Mouse (Mus musculus): ENCODE data around the gene Swt1. TPM values are rescaled to one million over a fixed set of nuclear protein-coding genes. Genes with fewer than 3 reads are reported as not detected.
"Not testable (repeated sequence)": the region's sequence is repeated elsewhere in the genome, so short reads cannot be mapped to it uniquely, and the experiment has no call there.

Gene Swt1
- 31.9 and 33.6 TPM in 2 replicates for polyA plus RNA-seq (2014; fragmentation: Nextera tagmentation; extraction: Ambion mirVana)

GRCm38 (mm10) chr1:151428263-151429221, at the start of gene Swt1, which contains the start of gene Trmt1l:
Swt1 (minus strand) TSS chr1:151428455.
Trmt1l (plus strand) TSS chr1:151428542.
- no peaks in the 10 kb centered on the region for H3K27me3 ChIP-seq (ENCODE audit: control insufficient read depth, insufficient read depth, low read length)
- no peaks in the 10 kb centered on the region; the same call in 1 of the 2 replicates for H3K36me3 ChIP-seq (ENCODE audit: control insufficient read depth, insufficient read depth, low read length)
- under 1% methylated on average over 74 of the region's 74 CpGs for WGBS
- H3K4me3 ChIP-seq (ENCODE audit: low read depth, low read length) = peak within 1 kb of the TSS; percentile 88
- H3K9me3 ChIP-seq (ENCODE audit: control insufficient read depth, low read depth, low read length) = no peaks in the 10 kb centered on the region
- H3K4me1 ChIP-seq (ENCODE audit: control insufficient read depth, insufficient read depth, low read length) = peaks cover 11% of the 10 kb centered on the region
- peak within 1 kb of the TSS; percentile 93 for H3K9ac ChIP-seq (replicated peaks; ENCODE audit: low read depth, low read length)
- peak within 1 kb of the TSS; percentile 97 for H3K27ac ChIP-seq (ENCODE audit: low read length)
- ATAC-seq (ENCODE audit: insufficient number of reproducible peaks, insufficient read depth, low FRiP score, low read depth) = peak; percentile 99
- peak within 1 kb of the TSS; percentile 58 for H3K4me2 ChIP-seq (replicated peaks; ENCODE audit: low read depth, low read length)

GRCm38 (mm10) chr1:151472386-151472785, 44.1 kb upstream of the Swt1 start:
- not testable (repeated sequence) for H3K27me3 ChIP-seq (ENCODE audit: control insufficient read depth, insufficient read depth, low read length); ATAC-seq (ENCODE audit: insufficient number of reproducible peaks, insufficient read depth, low FRiP score, low read depth); H3K27ac ChIP-seq (ENCODE audit: low read length); H3K4me1 ChIP-seq (ENCODE audit: control insufficient read depth, insufficient read depth, low read length); H3K4me2 ChIP-seq (replicated peaks; ENCODE audit: low read depth, low read length); H3K9ac ChIP-seq (replicated peaks; ENCODE audit: low read depth, low read length); H3K9me3 ChIP-seq (ENCODE audit: control insufficient read depth, low read depth, low read length); H3K4me3 ChIP-seq (ENCODE audit: low read depth, low read length)
- WGBS = 94% methylated on average over 8 of the region's 8 CpGs
- H3K36me3 ChIP-seq (ENCODE audit: control insufficient read depth, insufficient read depth, low read length) = peaks cover 71% of the 10 kb centered on the region

GRCm38 (mm10) chr1:151471429-151471828, 43.2 kb upstream of the Swt1 start:
- ATAC-seq (ENCODE audit: insufficient number of reproducible peaks, insufficient read depth, low FRiP score, low read depth) = no peak
- Histone ChIP-seq H3K4me1 (ENCODE audit: control insufficient read depth, insufficient read depth, low read length) (no peaks in the 10 kb centered on the region), H3K9me3 (ENCODE audit: control insufficient read depth, low read depth, low read length) (no peaks in the 10 kb centered on the region), H3K27ac (ENCODE audit: low read length) (no peak overlapping the region), H3K4me2 (replicated peaks; ENCODE audit: low read depth, low read length) (no peak overlapping the region), H3K9ac (replicated peaks; ENCODE audit: low read depth, low read length) (no peak overlapping the region), H3K4me3 (ENCODE audit: low read depth, low read length) (no peak overlapping the region), H3K27me3 (ENCODE audit: control insufficient read depth, insufficient read depth, low read length) (no peaks in the 10 kb centered on the region), H3K36me3 (ENCODE audit: control insufficient read depth, insufficient read depth, low read length) (peaks cover 65% of the 10 kb centered on the region)
- WGBS = 53% methylated on average over 7 of the region's 7 CpGs

GRCm38 (mm10) chr1:151466571-151466970, 38.3 kb upstream of the Swt1 start:
- no peaks in the 10 kb centered on the region for H3K27me3 ChIP-seq (ENCODE audit: control insufficient read depth, insufficient read depth, low read length)
- H3K27ac ChIP-seq (ENCODE audit: low read length) = no peak overlapping the region
- H3K9me3 ChIP-seq (ENCODE audit: control insufficient read depth, low read depth, low read length) = no peaks in the 10 kb centered on the region
- H3K36me3 ChIP-seq (ENCODE audit: control insufficient read depth, insufficient read depth, low read length) = peaks cover 27% of the 10 kb centered on the region
- no peaks in the 10 kb centered on the region for H3K4me1 ChIP-seq (ENCODE audit: control insufficient read depth, insufficient read depth, low read length)
- no peak overlapping the region for H3K4me2 ChIP-seq (replicated peaks; ENCODE audit: low read depth, low read length)
- no peak overlapping the region for H3K9ac ChIP-seq (replicated peaks; ENCODE audit: low read depth, low read length)
- 80% methylated on average over 4 of the region's 4 CpGs for WGBS
- H3K4me3 ChIP-seq (ENCODE audit: low read depth, low read length) = no peak overlapping the region
- ATAC-seq (ENCODE audit: insufficient number of reproducible peaks, insufficient read depth, low FRiP score, low read depth) = no peak

GRCm38 (mm10) chr1:151464914-151465313, 36.7 kb upstream of the Swt1 start:
- Histone ChIP-seq H3K27ac (ENCODE audit: low read length) (no peak overlapping the region), H3K4me3 (ENCODE audit: low read depth, low read length) (no peak overlapping the region), H3K4me1 (ENCODE audit: control insufficient read depth, insufficient read depth, low read length) (no peaks in the 10 kb centered on the region), H3K27me3 (ENCODE audit: control insufficient read depth, insufficient read depth, low read length) (no peaks in the 10 kb centered on the region), H3K9me3 (ENCODE audit: control insufficient read depth, low read depth, low read length) (no peaks in the 10 kb centered on the region), H3K9ac (replicated peaks; ENCODE audit: low read depth, low read length) (no peak overlapping the region), H3K36me3 (ENCODE audit: control insufficient read depth, insufficient read depth, low read length) (peaks cover 17% of the 10 kb centered on the region), H3K4me2 (replicated peaks; ENCODE audit: low read depth, low read length) (no peak overlapping the region)
- WGBS = 71% methylated on average over 4 of the region's 4 CpGs
- ATAC-seq (ENCODE audit: insufficient number of reproducible peaks, insufficient read depth, low FRiP score, low read depth) = no peak

GRCm38 (mm10) chr1:151461265-151461664, 33.0 kb upstream of the Swt1 start:
- Histone ChIP-seq H3K4me3 (ENCODE audit: low read depth, low read length) (no peak overlapping the region), H3K9me3 (ENCODE audit: control insufficient read depth, low read depth, low read length) (no peaks in the 10 kb centered on the region), H3K27me3 (ENCODE audit: control insufficient read depth, insufficient read depth, low read length) (no peaks in the 10 kb centered on the region), H3K9ac (replicated peaks; ENCODE audit: low read depth, low read length) (no peak overlapping the region), H3K27ac (ENCODE audit: low read length) (no peak overlapping the region), H3K36me3 (ENCODE audit: control insufficient read depth, insufficient read depth, low read length) (peaks cover 23% of the 10 kb centered on the region), H3K4me1 (ENCODE audit: control insufficient read depth, insufficient read depth, low read length) (no peaks in the 10 kb centered on the region), H3K4me2 (replicated peaks; ENCODE audit: low read depth, low read length) (no peak overlapping the region)
- ATAC-seq (ENCODE audit: insufficient number of reproducible peaks, insufficient read depth, low FRiP score, low read depth) = no peak
- WGBS = 83% methylated on average over 9 of the region's 9 CpGs

GRCm38 (mm10) chr1:151457087-151457486, 28.8 kb upstream of the Swt1 start:
- Histone ChIP-seq H3K36me3 (ENCODE audit: control insufficient read depth, insufficient read depth, low read length) (peaks cover 35% of the 10 kb centered on the region), H3K9me3 (ENCODE audit: control insufficient read depth, low read depth, low read length) (no peaks in the 10 kb centered on the region), H3K27me3 (ENCODE audit: control insufficient read depth, insufficient read depth, low read length) (no peaks in the 10 kb centered on the region), H3K9ac (replicated peaks; ENCODE audit: low read depth, low read length) (no peak overlapping the region), H3K4me2 (replicated peaks; ENCODE audit: low read depth, low read length) (no peak overlapping the region), H3K4me1 (ENCODE audit: control insufficient read depth, insufficient read depth, low read length) (no peaks in the 10 kb centered on the region), H3K4me3 (ENCODE audit: low read depth, low read length) (no peak overlapping the region), H3K27ac (ENCODE audit: low read length) (no peak overlapping the region)
- WGBS = 73% methylated on average over 5 of the region's 5 CpGs
- ATAC-seq (ENCODE audit: insufficient number of reproducible peaks, insufficient read depth, low FRiP score, low read depth) = no peak

GRCm38 (mm10) chr1:151451946-151452345, 23.7 kb upstream of the Swt1 start:
- H3K36me3 ChIP-seq (ENCODE audit: control insufficient read depth, insufficient read depth, low read length) = peaks cover 41% of the 10 kb centered on the region
- WGBS = 97% methylated on average over 11 of the region's 11 CpGs

More at GRCm38 (mm10) chr1:151451946-151452345, 23.7 kb upstream of the Swt1 start:
- Histone ChIP-seq H3K27me3 (ENCODE audit: control insufficient read depth, insufficient read depth, low read length) (no peaks in the 10 kb centered on the region), H3K27ac (ENCODE audit: low read length) (no peak overlapping the region), H3K9ac (replicated peaks; ENCODE audit: low read depth, low read length) (no peak overlapping the region), H3K4me1 (ENCODE audit: control insufficient read depth, insufficient read depth, low read length) (no peaks in the 10 kb centered on the region), H3K4me3 (ENCODE audit: low read depth, low read length) (no peak overlapping the region), H3K4me2 (replicated peaks; ENCODE audit: low read depth, low read length) (no peak overlapping the region), H3K9me3 (ENCODE audit: control insufficient read depth, low read depth, low read length) (no peaks in the 10 kb centered on the region)
- ATAC-seq (ENCODE audit: insufficient number of reproducible peaks, insufficient read depth, low FRiP score, low read depth) = no peak
